Mouse (Mus musculus): ENCODE measurements around the gene Hpdl.

GRCm38 (mm10) chr4:116869898-116870297, 48.4 kb upstream of the Hpdl start:
- no peak for TF ChIP-seq CTCF (IDR thresholded peaks at IDR 0.05)
- no peak for TF ChIP-seq EP300 (IDR thresholded peaks at IDR 0.05)

Measured in lung, postnatal 0 days (tissue).